Mouse (Mus musculus) bone marrow, adult 2 months (tissue): ENCODE data around the gene Oaz2.

Source experiments
- CTCF ChIP-seq: fragments of 200-500 bp; IDR thresholded peaks from 2 replicates; pipeline ENCODE4 v1.5.1; 2011; ENCODE audit warnings: low read length, control low read depth; ENCODE audit not compliant: control insufficient read depth, insufficient read depth
- POLR2A ChIP-seq: fragments of 200-500 bp; IDR thresholded peaks from 2 replicates; pipeline ENCODE4 v1.6.1; 2011; ENCODE audit warnings: low read depth, mild to moderate bottlenecking, control low read depth, low read length, borderline replicate concordance; ENCODE audit not compliant: control insufficient read depth

DNA sequence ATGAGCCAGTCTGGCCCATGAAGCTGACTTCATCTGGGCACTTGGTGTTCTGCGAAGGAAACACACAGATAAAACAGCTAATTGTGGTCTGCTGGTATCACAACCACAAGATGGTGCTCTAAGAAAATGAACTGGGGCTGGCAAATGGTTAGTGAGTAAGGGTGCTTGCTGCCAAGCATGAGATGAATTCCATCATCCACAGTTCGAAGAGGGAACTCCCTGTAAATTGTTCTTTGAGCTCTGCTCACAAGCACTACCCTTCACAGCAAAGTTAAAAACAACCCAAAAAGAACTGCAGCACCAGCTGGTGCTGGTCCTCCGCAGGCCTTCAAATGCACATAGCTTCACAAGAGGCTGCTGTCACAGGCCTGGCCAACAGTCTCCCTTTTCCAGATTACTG, 27.8 kb downstream of the Oaz2 start:
- TF ChIP-seq CTCF (no peak), POLR2A (no peak)
